Mouse (Mus musculus) forebrain, embryonic 14.5 days (tissue): ENCODE data around the gene Ttll9. TPM values are rescaled to one million over a fixed set of nuclear protein-coding genes. Genes with fewer than 3 reads are reported as not detected.

ENCODE experiments used
- ATAC-seq: fragments of 200-750 bp; cut with Nextera tagmentation; 2 replicates; pipeline ENCODE4 v1.8.0; 2017; ENCODE audit warnings: mild to moderate bottlenecking, moderate library complexity
- DNase-seq: peaks from one replicate; pipeline ENCODE4 v3.0.0-alpha.2; 2015; ENCODE audit warnings: low spot score
- H3K27ac ChIP-seq: fragments of 300-500 bp; sonication (generic); 2 replicates; pipeline ENCODE4 v1.5.1; 2014; ENCODE audit warnings: low read depth, mild to moderate bottlenecking, control low read depth, low read length, moderate library complexity
- H3K27me3 ChIP-seq: fragments of 300-500 bp; sonication (generic); replicated peaks from 2 replicates; pipeline ENCODE4 v1.6.1; 2014; ENCODE audit warnings: low read length, control low read depth, mixed read lengths; ENCODE audit not compliant: control insufficient read depth, insufficient read depth
- H3K36me3 ChIP-seq: fragments of 300-500 bp; sonication (generic); 2 replicates; pipeline ENCODE4 v1.6.1; 2014; ENCODE audit warnings: low read length, control low read depth; ENCODE audit not compliant: control insufficient read depth, insufficient read depth
- H3K4me1 ChIP-seq: fragments of 300-500 bp; sonication (generic); 2 replicates; pipeline ENCODE4 v1.6.1; 2014; ENCODE audit warnings: antibody characterized with exemption, low read length, control low read depth; ENCODE audit not compliant: control insufficient read depth, insufficient read depth
- H3K4me2 ChIP-seq: fragments of 300-500 bp; sonication (generic); 2 replicates; pipeline ENCODE4 v1.6.1; 2014; ENCODE audit warnings: mild to moderate bottlenecking, control low read depth, low read length
- H3K4me3 ChIP-seq: fragments of 300-500 bp; sonication (generic); 2 replicates; pipeline ENCODE4 v1.5.1; 2014; ENCODE audit warnings: low read depth, low read length, control low read depth
- H3K9ac ChIP-seq: fragments of 300-500 bp; sonication (generic); 2 replicates; pipeline ENCODE4 v1.6.1; 2014; ENCODE audit warnings: mild to moderate bottlenecking, low read length, control low read depth, moderate library complexity
- H3K9me3 ChIP-seq: fragments of 300-500 bp; sonication (generic); replicated peaks from 2 replicates; pipeline ENCODE4 v1.6.1; 2016; ENCODE audit warnings: low read length, control low read depth, mixed read lengths; ENCODE audit not compliant: control insufficient read depth
- WGBS: fragments of 180-500 bp; shearing (Covaris S2); extraction: QIAGEN DNeasy Blood & Tissue Kit; methylation state at CpG from one replicate; pipeline ENCODE4 v1.1.7; 2014; 5-methylcytosine and 5-hydroxymethylcytosine counted together
- polyA plus RNA-seq: library from polyadenylated mRNA; unstranded; fragments of >200 nt; fragmentation: Nextera tagmentation; extraction: Ambion mirVana; gene quantifications from 2 replicates; pipeline ENCODE4 v1.2.1, GENCODE M21; 2014

Ttll9 gene
- polyA plus RNA-seq, 1 experiment from 2014 or later = 2.5 TPM

- 74% methylated on average over 4 of the region's 4 CpGs for whole genome bisulfite sequencing
Observed at GRCm38 (mm10) chr2:153049997-153050358, 87.7 kb downstream of the Ttll9 start.

GRCm38 (mm10) chr2:153051095-153051494 lies 88.8 kb downstream of the Ttll9 start:
- H3K9me3 ChIP-seq = no peaks in the 10 kb centered on the region
- no peak overlapping the region for H3K27ac ChIP-seq
- peaks cover 26% of the 10 kb centered on the region for H3K4me1 ChIP-seq
- ATAC-seq (no peak), DNase-seq (no peak)
- peaks cover 14% of the 10 kb centered on the region for H3K27me3 ChIP-seq
- H3K4me2 ChIP-seq = no peak overlapping the region
- WGBS = 82% methylated on average over 6 of the region's 6 CpGs
- H3K9ac ChIP-seq = no peak overlapping the region
- no peak overlapping the region for H3K4me3 ChIP-seq
- peaks cover 11% of the 10 kb centered on the region for H3K36me3 ChIP-seq

More at GRCm38 (mm10) chr2:153049997-153050358, 87.7 kb downstream of the Ttll9 start:
- peaks cover 11% of the 10 kb centered on the region for H3K36me3 ChIP-seq
- H3K27ac ChIP-seq = peak overlapping the region; percentile 94
- ATAC-seq = no peak
- H3K4me1 ChIP-seq = peaks cover 28% of the 10 kb centered on the region
- H3K9me3 ChIP-seq = no peaks in the 10 kb centered on the region
- no peak overlapping the region for H3K4me2 ChIP-seq
- no peak overlapping the region for H3K4me3 ChIP-seq
- peaks cover 14% of the 10 kb centered on the region for H3K27me3 ChIP-seq
- DNase-seq = no peak
- no peak overlapping the region; the same call in 1 of the 2 replicates for H3K9ac ChIP-seq

DNA sequence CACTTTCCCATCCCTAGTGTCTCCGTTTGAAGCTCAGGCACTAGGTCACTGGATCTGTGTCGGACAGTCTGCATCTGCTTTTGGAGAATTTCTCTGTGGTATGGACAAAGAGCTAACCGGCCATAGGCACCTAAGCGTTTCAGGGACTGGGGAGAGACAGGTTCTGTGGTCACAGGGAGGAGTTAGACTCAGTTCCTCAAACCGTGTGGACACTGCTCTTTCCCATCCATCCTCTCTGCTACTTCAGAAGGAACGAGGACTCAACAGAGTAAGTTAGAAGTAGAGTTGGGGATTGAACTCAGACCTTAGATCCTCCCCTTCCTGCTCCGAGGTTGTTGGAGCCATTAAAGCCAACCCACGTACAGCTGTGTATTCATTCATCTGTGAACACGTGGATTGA lies 89.3 kb downstream of the Ttll9 start:
- Histone ChIP-seq H3K27ac (no peak overlapping the region), H3K9ac (no peak overlapping the region), H3K4me3 (no peak overlapping the region), H3K9me3 (no peaks in the 10 kb centered on the region), H3K4me2 (no peak overlapping the region), H3K27me3 (peaks cover 14% of the 10 kb centered on the region), H3K4me1 (peaks cover 22% of the 10 kb centered on the region), H3K36me3 (peaks cover 11% of the 10 kb centered on the region)
- DNase-seq = no peak
- ATAC-seq = no peak
- 80% methylated on average over 9 of the region's 9 CpGs for WGBS

GRCm38 (mm10) chr2:153052700-153053351 lies 90.5 kb downstream of the Ttll9 start:
- no peak overlapping the region for H3K4me3 ChIP-seq
- H3K27ac ChIP-seq = no peak overlapping the region
- ATAC-seq = no peak
- H3K9me3 ChIP-seq = no peaks in the 10 kb centered on the region
- peaks cover 14% of the 10 kb centered on the region for H3K27me3 ChIP-seq
- H3K9ac ChIP-seq = no peak overlapping the region
- DNase-seq = no peak
- H3K36me3 ChIP-seq = peaks cover 12% of the 10 kb centered on the region
- H3K4me2 ChIP-seq = no peak overlapping the region
- peaks cover 20% of the 10 kb centered on the region for H3K4me1 ChIP-seq
- WGBS = 10% methylated on average over 30 of the region's 30 CpGs

- Histone ChIP-seq H3K36me3 (peaks cover 14% of the 10 kb centered on the region), H3K9me3 (no peaks in the 10 kb centered on the region), H3K4me1 (peaks cover 13% of the 10 kb centered on the region), H3K4me2 (no peak overlapping the region), H3K4me3 (no peak overlapping the region), H3K27ac (no peak overlapping the region), H3K27me3 (peaks cover 14% of the 10 kb centered on the region), H3K9ac (no peak overlapping the region)
- DNase-seq = no peak
- WGBS = 90% methylated on average over 8 of the region's 8 CpGs
- ATAC-seq = no peak
Observed at GRCm38 (mm10) chr2:153053896-153054295, 91.6 kb downstream of the Ttll9 start.

DNA sequence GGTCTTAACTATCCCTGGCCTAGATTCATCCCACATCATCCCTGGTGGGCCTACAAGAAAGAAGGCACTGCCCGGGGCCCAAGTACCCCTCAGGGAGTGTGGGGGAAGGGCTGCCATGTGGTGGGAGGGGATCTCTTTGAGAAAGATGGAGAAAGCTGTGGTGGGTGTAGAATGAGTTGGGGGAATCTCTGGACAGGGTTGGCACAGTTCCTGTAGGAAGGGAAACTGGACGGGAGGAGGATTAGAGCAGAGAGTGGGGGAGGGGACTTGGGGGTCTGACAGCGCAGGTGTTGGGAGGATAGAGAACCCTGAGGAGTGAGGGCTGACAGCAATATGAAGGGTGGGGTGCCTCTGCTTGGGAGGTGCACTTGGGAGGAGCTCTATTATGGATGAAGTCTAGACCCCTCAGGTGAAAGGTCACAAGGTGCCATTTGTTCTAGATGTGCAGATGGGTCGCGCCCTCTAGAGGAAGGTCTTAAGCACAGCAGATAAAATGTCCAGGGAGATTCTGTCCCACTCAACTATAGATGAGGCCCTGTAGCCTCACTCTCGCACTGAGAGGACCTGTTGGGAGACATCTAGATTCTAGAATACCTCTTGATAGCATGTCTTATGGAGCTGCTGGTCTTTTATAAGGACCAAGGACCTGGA lies 93.1 kb downstream of the Ttll9 start:
- DNase-seq (no peak), ATAC-seq (no peak)
- no peaks in the 10 kb centered on the region for H3K4me1 ChIP-seq
- peaks cover 14% of the 10 kb centered on the region for H3K36me3 ChIP-seq
- H3K9me3 ChIP-seq = no peaks in the 10 kb centered on the region
- H3K27me3 ChIP-seq = peaks cover 14% of the 10 kb centered on the region
- no peak overlapping the region for H3K9ac ChIP-seq
- WGBS = 56% methylated on average over 6 of the region's 6 CpGs
- no peak overlapping the region for H3K4me2 ChIP-seq
- no peak overlapping the region for H3K4me3 ChIP-seq
- H3K27ac ChIP-seq = no peak overlapping the region

Other genes starting within 250 kb of the Ttll9 start
- gene Id1, start 226.2 kb upstream of the Ttll9 start, polyA plus RNA-seq = 29.2 and 32.8 TPM in 2 replicates
- gene Cox4i2, start 208.3 kb upstream of the Ttll9 start, polyA plus RNA-seq = 4.5 and 5.9 TPM in 2 replicates
- 179 and 189 TPM in 2 replicates for gene Bcl2l1, start 130.8 kb upstream of the Ttll9 start, polyA plus RNA-seq
- 70.1 and 81.5 TPM in 2 replicates for gene Tpx2, start 114.5 kb upstream of the Ttll9 start, polyA plus RNA-seq
- not detected in 2 replicates for gene Mylk2, start 51.1 kb upstream of the Ttll9 start, polyA plus RNA-seq
- gene Foxs1, start 29.3 kb upstream of the Ttll9 start, polyA plus RNA-seq = 4.0 TPM in 2 replicates
- gene Dusp15, start 10.8 kb upstream of the Ttll9 start, polyA plus RNA-seq = 6.4 and 6.6 TPM in 2 replicates
- 108 and 118 TPM in 2 replicates for gene Pdrg1, start 52.9 kb downstream of the Ttll9 start, polyA plus RNA-seq
- 0.87 and 1.0 TPM in 2 replicates for gene Xkr7, start 69.4 kb downstream of the Ttll9 start, polyA plus RNA-seq
- 0.77 and 1.1 TPM in 2 replicates for gene Ccm2l, start 103.5 kb downstream of the Ttll9 start, polyA plus RNA-seq
- 1.2 and 1.9 TPM in 2 replicates for gene Hck, start 146.0 kb downstream of the Ttll9 start, polyA plus RNA-seq
- gene Tm9sf4, start 198.8 kb downstream of the Ttll9 start, polyA plus RNA-seq = 54.5 and 69.8 TPM in 2 replicates